Mouse (Mus musculus) G1E (cell line): Measurements from ENCODE around the gene Zwilch. TPM values are rescaled to one million over a fixed set of nuclear protein-coding genes. Genes with fewer than 3 reads are reported as not detected.

Source experiments
- ATAC-seq: 2 replicates; pipeline ENCODE4 v1.8.0; 2016; ENCODE audit warnings: mild to moderate bottlenecking; ENCODE audit not compliant: insufficient number of reproducible peaks, poor library complexity, low FRiP score, severe bottlenecking; ENCODE audit errors: extremely low read depth
- DNase-seq: peaks from one replicate; pipeline ENCODE4 v3.0.0; 2012; ENCODE audit warnings: low spot score
- H3K27me3 ChIP-seq: 2 replicates; pipeline ENCODE4 v1.6.1; 2012; ENCODE audit warnings: mild to moderate bottlenecking, low read length, inconsistent platforms; ENCODE audit not compliant: insufficient read depth
- H3K36me3 ChIP-seq: replicated peaks from 2 replicates; pipeline ENCODE3; 2012; ENCODE audit warnings: mild to moderate bottlenecking, inconsistent platforms
- H3K4me1 ChIP-seq: 2 replicates; pipeline ENCODE4 v1.6.1; 2012; ENCODE audit warnings: low read depth, low read length, inconsistent platforms, mixed read lengths; ENCODE audit not compliant: insufficient read depth
- H3K4me3 ChIP-seq: 2 replicates; pipeline ENCODE4 v1.5.1; 2012; ENCODE audit warnings: low read depth, mild to moderate bottlenecking, inconsistent platforms, low read length, moderate library complexity, mixed read lengths
- H3K9me3 ChIP-seq: replicated peaks from 2 replicates; pipeline ENCODE4 v1.6.1; 2012; ENCODE audit warnings: inconsistent platforms
- CTCF ChIP-seq: IDR thresholded peaks from 2 replicates; pipeline ENCODE4 v1.5.1; 2012; ENCODE audit warnings: low read depth, low read length, inconsistent platforms, mixed read lengths
- GATA1 ChIP-seq: IDR thresholded peaks from 2 replicates; pipeline ENCODE4 v1.6.1; 2012; ENCODE audit warnings: borderline replicate concordance, low read length, inconsistent platforms, mixed read lengths
- GATA2 ChIP-seq: IDR thresholded peaks from 2 replicates; pipeline ENCODE4 v1.6.1; 2012; ENCODE audit warnings: low read depth, low read length, inconsistent platforms, borderline replicate concordance
- POLR2AphosphoS5 ChIP-seq: IDR thresholded peaks from 2 replicates; pipeline ENCODE4 v1.6.1; 2012; ENCODE audit warnings: low read depth, low read length, inconsistent platforms; ENCODE audit not compliant: insufficient replicate concordance
- TAL1 ChIP-seq: conservative IDR thresholded peaks from 2 replicates; pipeline ENCODE4 v1.6.1; 2012; ENCODE audit warnings: low read depth, low read length, inconsistent platforms, mixed read lengths
- polyA plus RNA-seq: library from polyadenylated mRNA; stranded (reverse); fragments of >175 nt; gene quantifications from 2 replicates; pipeline ENCODE4 v1.2.3, GENCODE M21; 2012
- total RNA-seq, 2 experiments: library from RNA; stranded (forward) in 1 of 2; stranded (reverse) in 1 of 2; fragments of 200-1000 nt in 1 of 2; fragments of >200 nt in 1 of 2; fragmentation: Nextera tagmentation in 1 of 2; gene quantifications; 2 replicates each; pipeline ENCODE4 v1.2.3; 2014 to 2017

The Zwilch gene
- 163 and 180 TPM in 2 replicates for total RNA-seq (2014; fragmentation: Nextera tagmentation)
- 189 and 202 TPM in 2 replicates for total RNA-seq (2017)
- polyA plus RNA-seq: 9.1 and 14.2 TPM in 2 replicates

DNA sequence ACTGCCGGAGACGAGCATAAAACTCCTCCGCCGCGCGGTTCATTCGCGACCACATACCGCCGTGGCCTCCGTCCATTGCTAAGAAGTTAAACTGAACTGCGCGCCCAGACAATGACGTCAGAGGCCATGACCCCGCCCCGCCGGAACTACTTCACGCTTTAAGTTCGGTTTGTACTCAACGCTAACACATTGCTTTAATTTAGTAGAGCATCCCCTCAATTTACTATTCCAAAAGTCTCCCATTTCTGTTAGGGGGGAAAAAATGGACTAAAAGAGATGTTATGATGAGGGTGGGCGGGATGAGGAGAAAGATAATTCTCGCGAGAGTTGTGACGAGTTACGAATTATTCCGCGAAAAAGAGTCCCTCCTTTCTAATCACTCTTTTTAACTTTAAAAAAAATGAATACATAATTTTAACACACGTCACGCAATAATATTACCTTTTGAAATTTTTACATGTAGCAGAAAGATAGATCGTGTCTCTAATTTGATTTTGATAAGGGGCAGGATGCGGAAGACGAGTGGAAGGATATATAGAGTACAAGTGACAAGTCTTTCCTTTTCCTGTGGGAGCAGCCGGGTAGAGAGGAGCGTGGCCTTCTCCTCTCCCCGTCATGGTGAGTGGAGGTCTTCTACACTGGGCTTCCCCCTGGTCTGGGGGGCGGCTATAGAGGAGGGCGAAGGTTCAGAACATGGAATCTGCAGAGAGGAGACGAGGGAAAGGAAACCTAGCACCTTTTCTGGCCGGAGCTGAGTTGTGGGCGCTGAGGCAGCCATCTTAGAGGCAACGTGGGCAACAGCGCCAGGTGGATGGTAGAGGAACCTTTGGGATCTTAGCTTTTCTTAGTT is at the start of gene Zwilch, which contains the start of gene Rpl4:
Gene Zwilch (minus strand): TSS at position 289 of the 850 bp plus-strand sequence.
Gene Rpl4 (plus strand): TSS at position 560 of the 850 bp plus-strand sequence.
- no peaks in the 10 kb centered on the region for H3K27me3 ChIP-seq
- DNase-seq (peak; percentile 33), ATAC-seq (peak; percentile 61)
- H3K9me3 ChIP-seq: no peaks in the 10 kb centered on the region
- TF ChIP-seq POLR2AphosphoS5 (peak; percentile 56; the same call in 1 of the 2 replicates), CTCF (no peak), GATA1 (no peak), TAL1 (no peak), GATA2 (no peak)
- H3K4me1 ChIP-seq: peaks cover 44% of the 10 kb centered on the region
- peaks cover 59% of the 10 kb centered on the region for H3K36me3 ChIP-seq
- H3K4me3 ChIP-seq: peak within 1 kb of the TSS; percentile 82

DNA sequence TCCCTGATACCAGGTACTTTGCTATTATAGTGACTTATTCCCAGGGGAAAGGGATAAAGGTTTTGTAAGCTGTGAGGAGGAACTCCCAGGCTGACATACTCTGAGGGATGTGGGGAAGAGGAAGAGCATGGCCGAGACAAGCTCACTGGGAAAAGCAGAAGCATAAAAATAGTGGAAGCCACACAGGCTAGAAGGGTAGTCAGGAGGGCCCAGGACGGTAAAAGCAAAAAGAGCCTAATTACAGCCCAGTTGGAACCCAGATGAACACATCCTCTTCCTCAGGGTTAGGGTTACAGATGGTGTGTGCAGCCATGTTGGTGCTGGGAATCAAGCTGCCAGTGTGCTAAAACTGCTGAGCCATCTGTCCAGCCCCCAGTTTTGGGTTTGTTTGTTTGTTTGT is 49.2 kb upstream of the Zwilch start:
- H3K9me3 ChIP-seq: no peaks in the 10 kb centered on the region
- DNase-seq: no peak
- no peaks in the 10 kb centered on the region for H3K27me3 ChIP-seq
- H3K4me1 ChIP-seq: peaks cover 11% of the 10 kb centered on the region; the same call in 1 of the 2 replicates
- peaks cover 76% of the 10 kb centered on the region for H3K36me3 ChIP-seq
- H3K4me3 ChIP-seq: no peak overlapping the region
- no peak for ATAC-seq
- TF ChIP-seq POLR2AphosphoS5: no peak
- TF ChIP-seq TAL1: no peak
- TF ChIP-seq GATA1: no peak
- no peak for TF ChIP-seq GATA2
- no peak for TF ChIP-seq CTCF

DNA sequence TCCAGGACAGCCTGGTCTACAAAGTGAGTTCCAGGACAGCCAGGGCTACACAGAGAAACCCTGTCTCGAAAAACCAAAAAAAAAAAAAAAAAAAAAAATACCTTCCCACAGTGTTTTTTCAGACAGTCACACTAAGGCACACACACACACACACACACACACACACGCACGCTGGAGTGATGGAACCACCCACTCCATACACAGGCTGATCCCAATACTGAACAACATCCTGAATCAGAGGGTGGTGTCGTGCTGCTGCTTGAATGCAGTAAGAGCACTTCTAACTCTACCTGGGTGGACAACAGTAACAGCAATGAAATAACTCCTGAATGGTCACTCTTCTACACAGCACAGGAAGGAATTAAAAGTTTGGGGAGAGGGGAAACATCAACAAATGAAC is 48.6 kb upstream of the Zwilch start:
- no peaks in the 10 kb centered on the region for H3K9me3 ChIP-seq
- H3K4me1 ChIP-seq: peaks cover 15% of the 10 kb centered on the region
- H3K4me3 ChIP-seq: no peak overlapping the region
- H3K36me3 ChIP-seq: peaks cover 74% of the 10 kb centered on the region
- DNase-seq (no peak), ATAC-seq (no peak)
- no peaks in the 10 kb centered on the region for H3K27me3 ChIP-seq
- TF ChIP-seq GATA1: no peak

DNA sequence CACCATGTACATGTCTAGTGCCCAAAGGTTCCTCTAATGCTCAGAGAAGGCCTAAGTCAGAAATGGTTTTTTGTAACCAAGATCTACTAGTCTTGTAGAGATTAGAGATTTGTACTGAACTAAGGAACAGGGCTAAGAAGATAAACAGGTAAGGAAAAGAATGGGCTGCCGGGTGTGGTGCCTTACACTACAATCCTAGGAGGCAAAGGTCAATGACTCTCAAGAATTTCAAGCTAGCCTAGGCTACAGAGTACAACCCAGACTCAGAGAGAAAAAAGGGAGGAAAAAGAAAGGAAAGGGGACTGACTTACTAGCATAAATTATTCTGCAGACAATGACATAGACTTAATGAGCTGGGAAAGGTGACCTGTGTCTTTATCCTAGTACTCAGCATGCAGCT is 47.7 kb upstream of the Zwilch start:
- H3K36me3 ChIP-seq: peaks cover 73% of the 10 kb centered on the region
- H3K27me3 ChIP-seq: no peaks in the 10 kb centered on the region

DNA sequence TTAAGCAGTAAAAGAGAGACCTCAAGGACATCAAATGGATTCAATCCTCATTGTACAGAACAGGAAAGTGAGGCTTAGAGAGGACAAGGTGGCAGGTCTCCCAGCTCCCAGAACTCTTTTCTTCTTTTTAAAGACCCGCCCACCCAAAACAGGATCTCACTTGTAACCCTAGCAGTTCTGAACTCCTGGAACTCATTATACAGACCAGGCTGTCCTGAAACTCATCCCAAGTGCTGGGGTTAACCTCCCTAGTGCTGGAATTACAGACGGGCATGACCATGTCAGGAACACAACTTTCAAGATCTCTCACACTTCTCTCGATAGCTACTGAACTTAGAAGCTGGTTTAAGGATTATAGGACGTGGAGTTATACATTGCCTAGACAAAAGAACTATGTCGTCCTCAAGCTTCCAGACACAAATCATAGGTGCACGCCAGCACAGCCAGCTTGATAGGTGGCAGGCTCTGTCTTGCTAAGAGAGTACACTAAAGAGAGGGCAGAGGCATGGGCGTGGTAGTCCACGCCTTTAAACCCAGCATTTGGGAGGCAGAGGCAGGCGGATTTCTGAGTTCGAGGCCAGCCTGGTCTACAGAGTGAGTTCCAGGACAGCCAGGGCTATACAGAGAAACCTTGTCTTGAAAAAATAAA is 47.0 kb upstream of the Zwilch start:
- DNase-seq (no peak), ATAC-seq (no peak)
- Histone ChIP-seq H3K9me3 (no peaks in the 10 kb centered on the region), H3K27me3 (no peaks in the 10 kb centered on the region), H3K36me3 (peaks cover 73% of the 10 kb centered on the region), H3K4me3 (no peak overlapping the region), H3K4me1 (peaks cover 21% of the 10 kb centered on the region)
- no peak for TF ChIP-seq GATA1

More for the DNA sequence above, 47.7 kb upstream of the Zwilch start:
- DNase-seq (no peak), ATAC-seq (no peak)
- Histone ChIP-seq H3K9me3 (no peaks in the 10 kb centered on the region), H3K4me1 (peaks cover 19% of the 10 kb centered on the region), H3K4me3 (no peak overlapping the region)
- TF ChIP-seq TAL1 (no peak), GATA1 (no peak), CTCF (no peak), GATA2 (no peak), POLR2AphosphoS5 (no peak)

DNA sequence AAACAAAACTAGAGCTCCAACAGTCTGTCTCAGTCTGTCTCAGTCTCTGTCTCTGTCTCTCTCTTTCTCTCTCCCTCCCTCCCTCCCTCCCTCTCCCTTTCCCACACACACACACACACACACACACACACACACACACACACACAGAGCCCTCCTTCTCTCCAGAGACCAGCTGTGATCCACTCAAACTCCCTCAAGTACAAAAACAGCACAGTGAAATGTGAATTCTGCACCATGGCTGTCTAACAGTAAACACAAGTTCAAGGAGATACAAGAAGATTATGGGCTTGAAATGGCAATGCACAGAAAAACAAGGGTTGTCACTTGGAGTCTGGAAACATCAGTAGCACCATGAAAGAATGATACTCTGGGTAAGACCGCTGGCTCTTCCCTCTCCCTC is 46.4 kb upstream of the Zwilch start:
- H3K4me3 ChIP-seq: no peak overlapping the region
- TF ChIP-seq POLR2AphosphoS5: no peak
- TF ChIP-seq CTCF: no peak
- TF ChIP-seq TAL1: no peak
- TF ChIP-seq GATA1: no peak
- no peak for TF ChIP-seq GATA2
- no peaks in the 10 kb centered on the region for H3K27me3 ChIP-seq
- no peaks in the 10 kb centered on the region for H3K9me3 ChIP-seq
- DNase-seq (no peak), ATAC-seq (no peak)
- H3K36me3 ChIP-seq: peaks cover 73% of the 10 kb centered on the region
- H3K4me1 ChIP-seq: peaks cover 27% of the 10 kb centered on the region
